Mouse (Mus musculus) kidney, postnatal 10 days (tissue): Measurements from ENCODE around the gene Rprd1b.

Experiments used
- DNase-seq: peaks from one replicate; pipeline ENCODE4 v3.0.0; 2021; ENCODE audit warnings: mixed read lengths

The Rprd1b gene

GRCm38 (mm10) chr2:158080622-158081241, 52.4 kb downstream of the Rprd1b start:
- DNase-seq: no peak

GRCm38 (mm10) chr2:158084486-158084885, 56.2 kb downstream of the Rprd1b start:
- DNase-seq: no peak

GRCm38 (mm10) chr2:158090096-158090495, 61.8 kb downstream of the Rprd1b start:
- no peak for DNase-seq

GRCm38 (mm10) chr2:158093345-158093744, 65.0 kb downstream of the Rprd1b start:
- peak; percentile 34 for DNase-seq

- peak; percentile 75 for DNase-seq
These were observed 66.0 kb downstream of the Rprd1b start for GRCm38 (mm10) chr2:158094300-158094699.

GRCm38 (mm10) chr2:158094846-158095245, 66.5 kb downstream of the Rprd1b start:
- peak; percentile 59 for DNase-seq

GRCm38 (mm10) chr2:158097071-158097470, 68.8 kb downstream of the Rprd1b start:
- no peak for DNase-seq

GRCm38 (mm10) chr2:158098730-158099129, 70.4 kb downstream of the Rprd1b start:
- no peak for DNase-seq

GRCm38 (mm10) chr2:158099537-158099936, 71.2 kb downstream of the Rprd1b start:
- peak; percentile 33 for DNase-seq

GRCm38 (mm10) chr2:158101768-158102167, 73.5 kb downstream of the Rprd1b start:
- DNase-seq: no peak

GRCm38 (mm10) chr2:158104966-158105365, 76.7 kb downstream of the Rprd1b start:
- peak; percentile 11 for DNase-seq

GRCm38 (mm10) chr2:158105605-158106004, 77.3 kb downstream of the Rprd1b start:
- DNase-seq: peak; percentile 64

GRCm38 (mm10) chr2:158106947-158107587, 78.8 kb downstream of the Rprd1b start:
- peak; percentile 88 for DNase-seq

GRCm38 (mm10) chr2:158109516-158109915, 81.2 kb downstream of the Rprd1b start:
- peak; percentile 55 for DNase-seq

- peak; percentile 93 for DNase-seq
These were observed 85.4 kb downstream of the Rprd1b start for GRCm38 (mm10) chr2:158113591-158114257.

GRCm38 (mm10) chr2:158114931-158115330, 86.6 kb downstream of the Rprd1b start:
- no peak for DNase-seq

GRCm38 (mm10) chr2:158115838-158116453, 87.6 kb downstream of the Rprd1b start:
- no peak for DNase-seq

GRCm38 (mm10) chr2:158116653-158117052, 88.4 kb downstream of the Rprd1b start:
- no peak for DNase-seq

- no peak for DNase-seq
These were observed 90.8 kb downstream of the Rprd1b start for GRCm38 (mm10) chr2:158119145-158119544.

GRCm38 (mm10) chr2:158120211-158120610, 91.9 kb downstream of the Rprd1b start:
- DNase-seq: no peak

GRCm38 (mm10) chr2:158120868-158121267, 92.6 kb downstream of the Rprd1b start:
- DNase-seq: no peak

GRCm38 (mm10) chr2:158121645-158122326, 93.5 kb downstream of the Rprd1b start:
- peak; percentile 88 for DNase-seq

- no peak for DNase-seq
These were observed 94.5 kb downstream of the Rprd1b start for GRCm38 (mm10) chr2:158122814-158123213.
